Mouse (Mus musculus): Measurements from ENCODE around the gene Trio. TPM values are rescaled to one million over a fixed set of nuclear protein-coding genes. Genes with fewer than 3 reads are reported as not detected.

The Trio gene
- polyA plus RNA-seq (2015; fragmentation: Nextera tagmentation; extraction: Ambion mirVana) = 45.3 and 54.5 TPM in 2 replicates

DNA sequence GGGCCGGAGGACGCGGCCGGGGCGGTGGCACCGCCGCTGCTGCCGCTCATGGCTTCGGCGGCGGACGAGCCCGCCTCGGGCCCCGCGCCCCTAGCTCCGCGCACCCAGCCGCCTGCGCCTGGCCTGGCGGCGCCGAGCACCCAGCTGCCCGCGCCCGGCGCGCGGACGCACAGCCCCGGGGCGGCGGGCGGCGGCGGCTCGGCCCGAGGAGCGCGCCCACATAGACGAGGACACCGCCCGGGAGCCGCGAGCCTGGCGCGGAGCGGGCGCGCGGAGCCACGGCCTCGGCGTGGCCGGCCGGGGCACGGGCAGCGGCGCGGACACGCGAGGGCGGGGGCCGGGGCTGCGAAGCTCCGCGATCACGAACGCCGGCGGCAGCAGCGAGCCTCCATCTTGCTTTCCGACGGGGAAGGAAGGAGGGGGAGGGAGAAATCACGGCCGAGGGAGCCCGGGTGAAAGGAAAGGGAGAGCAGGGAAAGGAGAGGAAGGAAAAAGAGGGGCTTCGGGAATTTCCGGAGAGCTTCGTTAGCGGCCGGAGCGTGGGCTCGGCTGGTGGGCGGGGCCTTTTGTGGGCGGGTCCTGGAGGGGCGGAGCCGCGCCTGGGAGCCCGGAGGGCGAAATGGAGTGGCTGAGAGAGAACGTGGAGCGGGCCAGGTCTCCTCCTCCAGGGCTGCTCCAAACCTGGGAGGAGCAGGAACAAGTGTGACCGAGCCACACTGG is at the start of gene Trio:
Trio (minus strand) TSS at position 402 of the 720 bp plus-strand sequence.
- Histone ChIP-seq H3K36me3 (no peaks in the 10 kb centered on the region), H3K27me3 (no peaks in the 10 kb centered on the region), H3K27ac (replicated peaks) (peak within 1 kb of the TSS; percentile 98), H3K4me1 (peaks cover 38% of the 10 kb centered on the region), H3K4me2 (replicated peaks) (peak within 1 kb of the TSS; percentile 89), H3K4me3 (replicated peaks) (peak within 1 kb of the TSS; percentile 78), H3K9ac (peak within 1 kb of the TSS; percentile 94), H3K9me3 (replicated peaks) (no peaks in the 10 kb centered on the region)
- ATAC-seq (ENCODE audit: insufficient number of reproducible peaks, low FRiP score, low TSS enrichment, low read depth) = peak; percentile 97
- under 1% methylated on average over 87 of the region's 94 CpGs for WGBS

DNA sequence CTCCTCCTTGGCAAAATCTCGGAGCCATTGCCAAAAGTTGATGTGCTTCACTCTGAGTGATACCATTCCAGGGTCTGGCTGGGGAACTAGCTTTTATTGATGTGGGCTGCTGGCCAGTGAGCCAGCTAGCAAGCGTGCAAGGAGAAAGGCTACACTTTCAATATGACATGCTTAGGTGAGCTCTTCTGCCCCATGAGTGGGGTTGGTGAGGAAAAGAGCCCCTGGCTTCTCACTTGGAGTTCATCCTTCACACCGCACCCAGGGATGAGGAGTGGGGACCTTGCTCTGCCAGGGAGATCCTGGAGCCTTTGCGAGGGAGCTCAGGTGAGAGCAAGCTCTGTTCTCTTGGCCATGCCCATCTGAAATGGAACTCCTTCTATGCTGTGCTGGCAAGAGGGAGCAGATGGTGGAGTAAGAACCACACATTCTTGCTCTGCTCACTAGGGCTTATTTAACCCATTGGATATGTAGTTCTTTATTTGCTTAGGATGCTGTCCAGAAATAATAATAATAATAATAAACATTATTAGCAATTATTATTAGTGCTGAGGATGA is 48.8 kb upstream of the Trio start:
- ATAC-seq (ENCODE audit: insufficient number of reproducible peaks, low FRiP score, low TSS enrichment, low read depth) = no peak
- no peak overlapping the region for H3K4me3 ChIP-seq (replicated peaks)
- H3K9ac ChIP-seq = no peak overlapping the region
- no peaks in the 10 kb centered on the region for H3K4me1 ChIP-seq
- H3K27me3 ChIP-seq = no peaks in the 10 kb centered on the region
- no peaks in the 10 kb centered on the region for H3K36me3 ChIP-seq
- H3K9me3 ChIP-seq (replicated peaks) = no peaks in the 10 kb centered on the region
- whole genome bisulfite sequencing = 82% methylated on average over 4 of the region's 4 CpGs
- no peak overlapping the region for H3K4me2 ChIP-seq (replicated peaks)
- H3K27ac ChIP-seq (replicated peaks) = no peak overlapping the region

DNA sequence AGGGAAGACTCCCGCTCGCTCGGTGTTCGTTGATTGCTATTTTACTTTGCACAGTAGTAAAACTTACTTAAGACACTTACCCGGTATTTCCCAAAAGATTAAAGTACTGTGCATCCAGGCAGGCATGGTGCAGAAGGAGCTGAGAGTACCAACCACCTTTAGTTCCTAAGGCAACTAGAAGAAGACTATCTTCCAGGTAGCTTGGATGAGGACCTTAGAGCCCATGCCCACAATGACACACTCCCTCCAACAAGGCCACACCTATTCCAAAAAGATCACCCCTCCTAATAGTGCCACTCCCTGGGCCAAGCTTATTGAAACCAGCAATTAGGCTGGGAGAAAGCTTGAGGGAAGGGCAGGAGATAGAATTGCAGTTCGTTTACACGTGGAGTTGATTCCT is 46.0 kb upstream of the Trio start:
- Histone ChIP-seq H3K36me3 (no peaks in the 10 kb centered on the region), H3K9me3 (replicated peaks) (no peaks in the 10 kb centered on the region), H3K4me2 (replicated peaks) (no peak overlapping the region), H3K4me3 (replicated peaks) (no peak overlapping the region), H3K9ac (no peak overlapping the region), H3K27me3 (no peaks in the 10 kb centered on the region), H3K4me1 (no peaks in the 10 kb centered on the region), H3K27ac (replicated peaks) (no peak overlapping the region)
- WGBS = 30% methylated on average over 7 of the region's 7 CpGs
- ATAC-seq (ENCODE audit: insufficient number of reproducible peaks, low FRiP score, low TSS enrichment, low read depth) = no peak

DNA sequence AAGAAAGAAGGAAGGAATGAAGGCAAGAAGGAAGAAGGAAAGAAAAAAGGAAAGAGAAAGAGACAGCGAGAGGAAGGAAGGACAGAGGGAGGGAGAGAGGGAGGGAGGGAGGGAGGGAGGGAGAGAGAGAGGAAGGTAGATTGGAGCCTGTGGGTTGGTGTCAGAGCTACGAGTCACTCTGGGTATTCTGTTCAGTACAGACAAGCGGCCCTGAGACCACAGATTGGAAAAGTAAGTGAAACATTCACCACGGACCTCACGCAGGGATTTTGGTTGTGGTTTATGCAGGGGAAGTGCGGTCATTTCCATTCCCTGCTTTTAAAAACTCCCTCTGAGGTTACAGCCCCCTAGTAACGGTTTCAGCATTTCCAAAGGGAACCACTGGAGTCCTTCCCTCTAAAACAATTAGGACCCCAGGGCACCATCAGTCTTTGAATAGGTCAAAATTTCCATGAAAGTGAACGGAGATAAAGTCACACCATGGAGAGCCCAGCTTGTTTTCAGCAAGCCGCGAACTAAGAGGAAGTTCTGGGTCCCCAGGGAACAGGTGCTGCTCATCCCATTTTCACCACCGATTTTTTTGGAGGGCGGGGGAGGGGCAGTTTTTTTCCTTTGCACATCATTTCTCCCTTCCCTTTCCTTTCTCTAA is 45.2 kb upstream of the Trio start:
- Histone ChIP-seq H3K4me3 (replicated peaks) (peak overlapping the region; percentile 7; the same call in 1 of the 2 replicates), H3K9ac (no peak overlapping the region), H3K4me1 (no peaks in the 10 kb centered on the region), H3K9me3 (replicated peaks) (no peaks in the 10 kb centered on the region), H3K36me3 (no peaks in the 10 kb centered on the region), H3K27me3 (no peaks in the 10 kb centered on the region), H3K4me2 (replicated peaks) (peak overlapping the region; percentile 38), H3K27ac (replicated peaks) (no peak overlapping the region)
- 3% methylated on average over 12 of the region's 12 CpGs for WGBS
- no peak for ATAC-seq (ENCODE audit: insufficient number of reproducible peaks, low FRiP score, low TSS enrichment, low read depth)

DNA sequence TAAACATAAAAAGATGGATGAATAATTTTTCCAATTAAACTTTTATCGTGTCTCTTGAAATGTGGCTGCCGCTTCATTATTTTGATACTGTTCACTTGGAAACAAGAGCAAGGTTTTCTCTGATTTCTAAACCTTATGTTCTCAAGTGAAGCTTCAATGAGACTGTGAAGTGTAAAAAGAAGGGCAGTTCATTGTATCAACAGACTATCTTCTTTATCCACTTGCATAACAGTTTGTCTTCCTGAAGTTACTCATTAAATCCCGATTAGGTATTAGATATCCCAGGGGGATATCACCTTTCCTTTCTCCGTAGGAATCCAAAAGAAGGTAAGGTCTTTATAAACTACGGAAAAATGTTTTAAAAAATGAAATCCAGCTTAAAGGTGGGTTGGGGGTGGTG is 44.6 kb upstream of the Trio start:
- H3K4me1 ChIP-seq = no peaks in the 10 kb centered on the region
- no peaks in the 10 kb centered on the region for H3K36me3 ChIP-seq
- no peak overlapping the region for H3K4me2 ChIP-seq (replicated peaks)
- no peak overlapping the region for H3K9ac ChIP-seq
- H3K9me3 ChIP-seq (replicated peaks) = no peaks in the 10 kb centered on the region
- no peaks in the 10 kb centered on the region for H3K27me3 ChIP-seq
- H3K4me3 ChIP-seq (replicated peaks) = no peak overlapping the region
- WGBS = 54% methylated on average over 5 of the region's 5 CpGs
- H3K27ac ChIP-seq (replicated peaks) = no peak overlapping the region
- no peak for ATAC-seq (ENCODE audit: insufficient number of reproducible peaks, low FRiP score, low TSS enrichment, low read depth)

DNA sequence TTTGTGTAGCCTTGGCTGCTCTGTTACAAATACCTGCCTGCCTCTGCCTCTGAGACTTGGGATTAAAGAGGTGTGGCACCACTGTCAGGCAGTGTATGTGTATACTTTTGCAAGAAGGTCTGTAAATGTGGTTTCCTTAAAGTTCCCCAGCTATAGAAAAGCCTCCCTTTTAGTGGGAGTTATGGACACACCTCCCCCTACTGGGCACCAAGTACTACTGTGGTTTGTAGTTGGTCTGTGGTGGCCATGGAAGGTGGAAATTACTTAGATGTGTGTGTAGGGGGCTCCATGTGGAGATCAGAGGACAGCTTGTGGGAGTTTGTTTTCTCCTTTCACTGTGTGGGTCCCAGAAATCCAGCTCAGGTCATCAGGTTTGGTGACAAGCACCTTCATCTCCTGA is 41.7 kb upstream of the Trio start:
- H3K4me1 ChIP-seq = no peaks in the 10 kb centered on the region
- no peak for ATAC-seq (ENCODE audit: insufficient number of reproducible peaks, low FRiP score, low TSS enrichment, low read depth)
- no peak overlapping the region for H3K27ac ChIP-seq (replicated peaks)
- H3K36me3 ChIP-seq = no peaks in the 10 kb centered on the region
- H3K4me2 ChIP-seq (replicated peaks) = no peak overlapping the region
- H3K9me3 ChIP-seq (replicated peaks) = no peaks in the 10 kb centered on the region
- no peak overlapping the region for H3K9ac ChIP-seq
- no peaks in the 10 kb centered on the region for H3K27me3 ChIP-seq
- no peak overlapping the region for H3K4me3 ChIP-seq (replicated peaks)

DNA sequence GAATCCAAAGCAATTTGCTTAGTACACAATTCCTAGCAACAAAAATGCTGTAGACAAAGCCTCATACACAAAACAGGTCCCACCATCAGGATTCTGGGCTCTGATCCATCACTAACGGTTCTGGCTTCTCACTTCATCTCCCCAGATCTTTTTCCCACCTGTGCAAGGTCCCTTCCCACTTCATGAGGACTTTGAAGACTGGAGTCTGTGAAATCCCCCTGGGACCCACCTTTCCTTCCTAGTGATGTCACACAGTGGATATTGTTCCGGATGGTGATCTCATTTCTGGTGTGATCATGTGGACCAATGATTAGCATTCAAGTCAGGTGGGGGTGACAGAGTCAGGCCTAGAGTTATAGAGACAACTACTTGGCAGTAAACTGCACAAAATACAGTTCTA is 40.8 kb upstream of the Trio start:
- no peaks in the 10 kb centered on the region for H3K36me3 ChIP-seq
- H3K27me3 ChIP-seq = no peaks in the 10 kb centered on the region
- 74% methylated on average over 2 of the region's 2 CpGs for WGBS
- no peaks in the 10 kb centered on the region for H3K4me1 ChIP-seq
- no peak overlapping the region for H3K9ac ChIP-seq
- H3K9me3 ChIP-seq (replicated peaks) = no peaks in the 10 kb centered on the region
- H3K4me3 ChIP-seq (replicated peaks) = no peak overlapping the region
- no peak for ATAC-seq (ENCODE audit: insufficient number of reproducible peaks, low FRiP score, low TSS enrichment, low read depth)
- no peak overlapping the region for H3K4me2 ChIP-seq (replicated peaks)
- H3K27ac ChIP-seq (replicated peaks) = no peak overlapping the region

DNA sequence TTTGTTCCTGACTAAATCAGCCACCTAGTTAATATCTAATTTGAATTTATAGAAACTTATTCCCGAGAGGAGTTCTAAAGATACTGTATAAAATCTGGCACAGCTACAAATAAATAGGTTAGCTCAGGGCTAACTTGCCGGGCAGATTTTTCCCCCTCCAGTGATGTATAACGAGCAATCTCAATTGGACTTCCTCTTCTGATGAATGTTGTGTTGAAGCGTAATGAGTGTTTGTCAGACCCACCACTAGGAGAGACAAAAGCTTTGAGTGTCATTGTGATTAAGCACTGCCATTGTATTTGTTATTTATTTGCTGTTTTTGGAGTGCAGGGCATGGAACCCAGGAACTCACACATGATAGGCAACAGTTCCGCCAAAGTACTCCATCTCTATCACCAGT is 39.9 kb upstream of the Trio start:
- H3K4me3 ChIP-seq (replicated peaks) = no peak overlapping the region
- no peak for ATAC-seq (ENCODE audit: insufficient number of reproducible peaks, low FRiP score, low TSS enrichment, low read depth)
- H3K4me2 ChIP-seq (replicated peaks) = no peak overlapping the region
- WGBS = 77% methylated on average over 5 of the region's 5 CpGs
- no peaks in the 10 kb centered on the region for H3K4me1 ChIP-seq
- H3K9me3 ChIP-seq (replicated peaks) = no peaks in the 10 kb centered on the region
- H3K9ac ChIP-seq = no peak overlapping the region
- H3K27me3 ChIP-seq = no peaks in the 10 kb centered on the region
- no peaks in the 10 kb centered on the region for H3K36me3 ChIP-seq
- H3K27ac ChIP-seq (replicated peaks) = no peak overlapping the region

DNA sequence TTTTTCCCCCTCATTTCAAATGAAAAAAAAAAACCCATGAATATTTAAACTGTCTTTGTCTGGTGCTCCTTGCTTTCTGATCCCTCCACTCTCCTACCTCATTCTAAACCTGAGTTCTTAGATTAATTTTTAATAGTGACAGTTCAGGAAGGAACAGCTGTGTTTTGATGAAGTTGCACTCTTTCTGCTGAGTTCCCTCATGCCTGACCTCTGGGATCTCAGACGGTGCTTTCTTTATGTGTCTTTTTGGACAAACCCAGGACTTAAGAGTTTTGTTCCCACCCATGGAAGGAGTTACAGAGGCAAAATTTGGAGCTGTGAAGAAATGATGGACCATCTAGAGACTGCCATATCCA is 39.1 kb upstream of the Trio start:
- H3K36me3 ChIP-seq = no peaks in the 10 kb centered on the region
- no peak for ATAC-seq (ENCODE audit: insufficient number of reproducible peaks, low FRiP score, low TSS enrichment, low read depth)
- no peak overlapping the region for H3K4me3 ChIP-seq (replicated peaks)
- 44% methylated on average over 1 of the region's 1 CpGs for WGBS
- H3K4me1 ChIP-seq = no peaks in the 10 kb centered on the region
- no peak overlapping the region for H3K27ac ChIP-seq (replicated peaks)
- no peak overlapping the region for H3K9ac ChIP-seq
- H3K9me3 ChIP-seq (replicated peaks) = no peaks in the 10 kb centered on the region
- H3K27me3 ChIP-seq = no peaks in the 10 kb centered on the region
- no peak overlapping the region for H3K4me2 ChIP-seq (replicated peaks)

DNA sequence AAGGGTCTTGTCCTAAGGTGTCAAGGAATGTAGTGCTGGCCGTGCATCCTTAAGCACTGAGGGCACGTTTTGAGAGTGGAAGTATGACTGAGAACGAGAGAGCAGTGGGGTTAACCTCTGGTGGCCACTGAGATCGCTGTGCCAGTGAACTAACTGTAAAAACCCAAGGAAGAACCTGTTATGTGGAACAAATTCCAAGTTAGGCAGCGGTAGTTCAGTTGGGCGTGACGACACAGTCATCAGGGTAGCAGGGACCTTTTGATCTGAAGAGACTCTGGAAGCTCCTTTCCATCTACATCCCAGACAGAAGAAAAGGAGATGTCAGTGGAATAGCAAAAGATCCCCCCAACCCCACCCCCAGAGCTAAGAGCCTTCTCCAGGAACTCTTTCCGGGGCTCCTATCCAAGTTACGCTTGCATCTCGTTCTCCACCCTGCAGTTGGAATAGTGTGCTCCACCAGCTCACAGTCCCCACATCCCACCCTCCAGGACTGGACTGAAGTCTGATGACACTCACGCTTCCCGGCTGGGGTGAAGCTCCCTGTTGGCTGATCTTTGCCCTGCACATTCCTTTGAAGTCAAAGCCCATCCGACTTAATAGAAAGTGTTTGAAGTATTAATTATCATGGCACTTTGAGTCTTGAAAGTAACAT is 38.6 kb upstream of the Trio start:
- no peak overlapping the region for H3K27ac ChIP-seq (replicated peaks)
- no peaks in the 10 kb centered on the region for H3K36me3 ChIP-seq
- ATAC-seq (ENCODE audit: insufficient number of reproducible peaks, low FRiP score, low TSS enrichment, low read depth) = no peak
- no peak overlapping the region for H3K9ac ChIP-seq
- H3K4me1 ChIP-seq = no peaks in the 10 kb centered on the region
- H3K4me2 ChIP-seq (replicated peaks) = no peak overlapping the region
- WGBS = 63% methylated on average over 13 of the region's 13 CpGs
- H3K27me3 ChIP-seq = no peaks in the 10 kb centered on the region
- H3K4me3 ChIP-seq (replicated peaks) = no peak overlapping the region
- no peaks in the 10 kb centered on the region for H3K9me3 ChIP-seq (replicated peaks)

DNA sequence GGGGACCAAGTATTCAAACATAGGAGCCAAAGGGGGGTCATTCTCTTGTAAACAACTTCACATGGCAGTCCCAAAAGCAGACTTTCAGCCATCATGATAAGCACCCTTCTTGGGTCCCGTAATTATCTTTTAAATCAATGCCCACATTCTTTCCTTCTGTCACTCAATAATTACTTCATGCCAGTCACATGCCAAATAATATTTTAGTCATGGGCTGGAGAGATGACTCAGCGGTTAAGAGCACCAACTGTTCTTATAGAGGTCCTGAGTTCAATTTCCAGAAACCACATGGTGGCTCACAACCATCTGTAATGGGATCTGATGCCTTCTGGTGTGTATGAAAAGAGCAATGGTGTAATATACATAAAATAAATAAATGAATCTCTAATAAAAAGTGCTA is 37.8 kb upstream of the Trio start:
- Histone ChIP-seq H3K9ac (no peak overlapping the region), H3K27me3 (no peaks in the 10 kb centered on the region), H3K9me3 (replicated peaks) (no peaks in the 10 kb centered on the region), H3K4me1 (no peaks in the 10 kb centered on the region), H3K36me3 (no peaks in the 10 kb centered on the region), H3K27ac (replicated peaks) (no peak overlapping the region), H3K4me3 (replicated peaks) (no peak overlapping the region), H3K4me2 (replicated peaks) (no peak overlapping the region)
- ATAC-seq (ENCODE audit: insufficient number of reproducible peaks, low FRiP score, low TSS enrichment, low read depth) = no peak
- 87% methylated on average over 2 of the region's 2 CpGs for WGBS

Data from embryonic facial prominence, embryonic 15.5 days (tissue).